Mouse (Mus musculus) lung, postnatal 25 days (tissue): ENCODE measurements around the gene Sbk3.

Source experiments
- DNase-seq: peaks from one replicate; pipeline ENCODE4 v3.0.0; 2022; ENCODE audit warnings: low spot score

Gene Sbk3

DNA sequence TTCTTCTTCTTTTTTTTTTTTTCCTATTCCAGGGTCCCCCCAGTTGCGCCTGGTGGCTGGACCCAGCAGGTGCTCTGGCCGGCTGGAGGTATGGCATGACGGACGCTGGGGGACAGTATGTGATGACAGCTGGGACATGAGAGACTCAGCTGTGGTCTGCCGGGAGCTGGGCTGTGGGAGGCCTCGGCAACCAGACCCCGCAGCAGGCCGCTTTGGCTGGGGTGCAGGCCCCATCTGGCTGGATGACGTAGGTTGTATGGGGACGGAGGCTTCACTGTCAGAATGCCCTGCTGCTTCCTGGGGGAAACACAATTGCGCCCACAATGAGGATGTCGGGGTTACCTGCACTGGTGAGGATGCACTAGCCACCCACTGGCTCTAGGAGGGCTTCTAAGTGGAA, 37.9 kb downstream of the Sbk3 start:
- DNase-seq = no peak

DNA sequence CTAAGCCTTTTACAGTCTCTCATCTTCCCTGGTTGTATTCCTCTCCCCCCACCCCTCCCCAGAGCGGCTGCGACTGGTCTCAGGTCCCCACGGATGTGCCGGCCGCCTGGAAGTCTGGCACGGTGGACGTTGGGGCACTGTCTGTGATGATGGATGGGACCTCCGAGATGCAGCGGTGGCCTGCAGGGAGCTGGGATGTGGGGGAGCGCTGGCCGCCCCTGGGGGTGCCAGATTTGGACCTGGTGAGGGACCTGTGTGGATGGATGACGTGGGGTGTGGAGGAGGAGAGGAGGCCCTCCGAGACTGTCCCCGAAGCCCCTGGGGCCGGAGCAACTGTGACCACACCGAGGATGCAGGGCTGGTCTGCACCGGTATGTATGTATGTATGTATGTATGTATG, 42.6 kb downstream of the Sbk3 start:
- DNase-seq = no peak

DNA sequence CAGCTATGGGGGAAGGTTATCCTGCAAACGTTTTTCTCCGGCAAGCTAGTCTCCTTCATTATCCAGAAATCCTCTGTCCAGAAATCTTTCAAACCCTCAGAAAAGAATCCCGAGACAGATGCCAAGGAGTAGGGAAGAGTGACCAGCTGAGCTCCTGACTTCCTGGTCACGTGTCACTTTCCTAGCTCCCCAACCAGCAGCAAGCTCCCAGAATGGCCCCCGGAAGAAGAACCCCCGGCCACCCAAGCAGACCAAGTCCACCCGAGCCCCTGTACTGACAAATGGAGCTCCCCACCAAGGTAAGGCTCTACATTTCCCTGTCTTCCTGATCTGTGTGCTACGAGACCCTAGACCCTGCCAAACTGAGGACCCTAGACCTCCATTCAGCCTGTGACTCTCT, 43.3 kb downstream of the Sbk3 start:
- no peak for DNase-seq

GRCm38 (mm10) chr7:4926849-4927248, 44.1 kb downstream of the Sbk3 start:
- no peak for DNase-seq

DNA sequence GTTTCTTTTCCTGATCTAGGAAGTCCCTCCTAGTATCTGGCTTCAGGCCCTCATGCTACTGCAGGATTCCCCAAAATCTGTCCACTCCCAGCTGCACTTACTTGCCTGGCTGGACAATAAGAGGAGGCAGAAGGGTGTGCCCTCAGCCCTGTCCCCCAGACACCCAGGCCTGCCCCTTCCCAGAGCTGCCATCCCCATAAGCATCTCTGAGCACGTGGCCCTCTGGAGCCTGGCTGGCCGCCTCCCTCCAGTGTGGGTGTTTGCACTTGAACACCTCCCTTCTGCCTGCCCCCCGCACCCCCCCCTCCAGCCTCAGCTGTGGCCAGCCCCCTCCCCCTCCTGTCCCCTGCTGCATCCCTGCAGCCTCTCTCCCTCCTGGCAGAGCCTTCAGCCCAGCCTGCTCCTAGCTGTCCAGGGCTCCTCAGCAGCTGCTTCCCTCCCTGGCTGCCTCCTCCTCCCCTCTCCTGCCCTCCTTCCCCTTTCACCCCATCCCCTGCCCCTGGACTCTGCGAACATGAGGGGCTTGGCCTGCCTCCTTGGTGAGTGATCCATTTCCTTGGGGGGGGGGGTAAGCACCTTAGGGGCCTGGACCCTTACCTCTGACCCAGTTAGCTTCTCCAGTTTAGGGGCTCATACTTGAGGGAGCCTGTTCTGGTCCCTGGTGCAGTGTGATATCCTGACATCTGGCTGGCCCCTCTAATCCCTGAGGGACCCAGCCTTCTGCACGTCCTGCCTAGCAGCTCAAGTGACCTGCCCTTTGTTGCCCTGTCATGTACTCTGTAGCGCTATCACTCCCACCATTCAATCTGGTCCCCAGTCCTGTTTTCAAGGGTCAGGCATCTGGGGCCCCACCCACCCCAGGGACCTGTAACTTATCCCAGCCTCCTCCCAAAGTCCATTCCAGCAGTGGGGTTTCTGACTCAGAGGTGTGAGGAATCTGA, 45.3 kb downstream of the Sbk3 start, which contains the start of gene Ssc5d:
TSS of gene Ssc5d (plus strand) at position 345 of the 941 bp plus-strand sequence.
- DNase-seq = no peak

- DNase-seq = peak; percentile 42
Measured at GRCm38 (mm10) chr7:4924891-4925301, 46.1 kb downstream of the Sbk3 start.

DNA sequence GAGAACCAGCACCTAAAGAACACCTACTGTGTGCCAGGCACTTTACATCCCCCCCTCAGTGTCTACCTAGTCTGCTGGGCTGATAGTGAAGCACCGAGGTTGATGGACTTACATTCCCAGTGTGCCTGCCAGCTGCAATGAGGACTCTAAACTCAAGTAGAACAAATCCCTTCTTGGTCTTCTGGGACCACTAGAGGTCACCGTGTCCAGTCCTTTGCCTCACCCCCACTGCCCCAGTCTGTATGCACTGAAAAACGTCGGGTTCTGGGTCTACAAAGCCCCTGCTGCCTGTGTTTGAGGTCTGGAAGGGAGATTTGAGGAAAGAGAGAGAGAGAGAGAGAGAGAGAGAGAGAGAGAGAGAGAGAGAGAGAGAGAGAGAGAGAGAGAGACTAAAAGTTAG, 46.5 kb downstream of the Sbk3 start:
- DNase-seq = no peak

- no peak for DNase-seq
Measured at GRCm38 (mm10) chr7:4923586-4924364, 47.2 kb downstream of the Sbk3 start.

DNA sequence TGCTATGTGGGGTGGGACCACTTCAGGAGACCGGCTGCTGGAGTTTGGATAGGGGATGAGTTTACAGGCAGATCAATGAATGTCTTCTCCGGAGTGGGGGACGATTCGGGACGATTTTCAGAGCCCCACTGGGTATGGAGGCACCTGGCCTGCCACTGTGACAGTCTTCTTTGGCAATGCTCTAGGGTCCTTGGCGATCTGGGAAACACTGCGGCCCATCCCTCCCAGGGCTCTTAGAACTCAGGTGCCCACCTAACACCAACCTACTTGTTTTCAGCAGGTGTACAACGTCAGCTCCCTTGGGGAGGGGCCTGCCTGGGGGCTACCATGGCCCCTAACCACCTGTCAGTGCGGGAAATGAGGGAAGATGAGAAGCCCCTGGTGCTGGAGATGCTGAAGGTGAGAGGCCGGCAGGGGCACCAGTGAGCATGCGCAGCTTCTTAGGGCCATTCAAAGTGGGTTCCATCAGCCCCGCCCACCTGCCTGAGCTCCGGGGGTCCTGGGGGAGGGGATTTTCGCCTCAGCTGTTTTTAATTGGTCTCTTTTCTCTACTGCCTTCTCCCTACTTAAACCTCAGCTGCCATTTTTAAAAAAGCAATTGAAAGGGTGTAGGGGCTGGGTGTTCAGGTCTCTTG, 47.9 kb downstream of the Sbk3 start:
- DNase-seq = no peak

- peak; percentile 48 for DNase-seq
Measured at GRCm38 (mm10) chr7:4922508-4922907, 48.5 kb downstream of the Sbk3 start.

- no peak for DNase-seq
Measured at GRCm38 (mm10) chr7:4921824-4922482, 49.0 kb downstream of the Sbk3 start, which contains the start of gene Nat14. Gene Nat14, plus strand, starts transcription at chr7:4922028.

DNA sequence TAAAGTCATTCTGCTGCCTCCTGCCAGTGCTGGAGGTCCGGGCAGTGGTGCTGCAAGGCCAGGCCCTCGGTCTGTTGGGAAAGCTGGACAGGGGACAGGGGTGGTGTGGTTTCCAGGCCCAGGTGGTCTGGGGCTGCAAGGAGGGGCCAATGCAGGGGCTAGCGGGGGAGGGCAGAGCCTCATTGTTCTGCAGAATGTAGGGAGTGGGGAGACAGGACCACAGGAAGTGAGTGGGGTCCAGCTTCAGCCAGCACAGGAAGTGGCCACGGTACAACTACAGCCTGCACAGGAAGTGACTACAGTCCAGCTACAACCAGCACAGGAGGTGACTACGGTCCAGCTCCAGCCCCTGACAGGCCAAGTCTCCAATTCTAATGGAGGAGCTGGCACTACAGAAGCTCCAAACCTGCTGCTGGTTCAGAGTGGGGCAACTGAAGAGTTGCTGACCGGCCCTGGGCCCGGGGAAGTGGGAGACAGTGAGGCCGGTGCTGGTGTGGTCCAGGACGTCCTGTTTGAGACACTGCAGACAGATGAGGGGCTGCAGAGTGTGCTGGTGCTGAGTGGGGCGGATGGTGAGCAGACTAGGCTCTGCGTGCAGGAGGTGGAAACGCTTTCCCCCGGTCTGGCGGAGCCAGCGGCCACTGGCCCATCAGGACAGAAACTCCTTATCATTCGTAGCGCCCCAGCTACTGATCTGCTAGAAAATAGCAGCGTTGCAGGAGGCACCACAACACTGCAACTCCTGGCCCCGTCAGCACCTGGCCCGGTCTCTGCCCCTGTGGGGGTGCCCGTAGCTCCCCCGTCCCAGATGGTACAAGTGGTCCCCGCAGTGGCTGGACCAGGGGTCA, 49.8 kb downstream of the Sbk3 start:
- DNase-seq = no peak

DNA sequence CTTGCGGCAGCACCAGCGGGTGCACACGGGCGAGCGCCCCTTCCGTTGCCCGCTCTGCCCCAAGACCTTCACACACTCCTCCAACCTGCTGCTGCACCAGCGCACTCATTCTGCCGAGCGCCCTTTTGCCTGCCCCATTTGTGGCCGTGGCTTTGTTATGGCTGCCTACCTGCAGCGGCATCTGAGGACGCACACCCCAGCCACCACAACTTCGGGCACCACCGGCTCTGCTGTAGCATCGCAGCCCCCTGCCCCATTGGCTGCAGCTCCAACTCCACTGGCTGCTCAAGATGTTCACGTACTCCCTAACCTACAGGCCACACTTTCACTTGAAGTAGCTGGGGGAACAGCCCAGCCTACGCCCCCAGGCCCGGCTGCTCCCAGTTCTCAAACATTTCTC, 50.5 kb downstream of the Sbk3 start:
- no peak for DNase-seq

- DNase-seq = no peak
Measured at GRCm38 (mm10) chr7:4919971-4920370, 51.0 kb downstream of the Sbk3 start.

- DNase-seq = no peak
Measured at GRCm38 (mm10) chr7:4919096-4919495, 51.9 kb downstream of the Sbk3 start.

GRCm38 (mm10) chr7:4918681-4919080, 52.3 kb downstream of the Sbk3 start:
- no peak for DNase-seq

GRCm38 (mm10) chr7:4917494-4917893, 53.5 kb downstream of the Sbk3 start:
- no peak for DNase-seq

DNA sequence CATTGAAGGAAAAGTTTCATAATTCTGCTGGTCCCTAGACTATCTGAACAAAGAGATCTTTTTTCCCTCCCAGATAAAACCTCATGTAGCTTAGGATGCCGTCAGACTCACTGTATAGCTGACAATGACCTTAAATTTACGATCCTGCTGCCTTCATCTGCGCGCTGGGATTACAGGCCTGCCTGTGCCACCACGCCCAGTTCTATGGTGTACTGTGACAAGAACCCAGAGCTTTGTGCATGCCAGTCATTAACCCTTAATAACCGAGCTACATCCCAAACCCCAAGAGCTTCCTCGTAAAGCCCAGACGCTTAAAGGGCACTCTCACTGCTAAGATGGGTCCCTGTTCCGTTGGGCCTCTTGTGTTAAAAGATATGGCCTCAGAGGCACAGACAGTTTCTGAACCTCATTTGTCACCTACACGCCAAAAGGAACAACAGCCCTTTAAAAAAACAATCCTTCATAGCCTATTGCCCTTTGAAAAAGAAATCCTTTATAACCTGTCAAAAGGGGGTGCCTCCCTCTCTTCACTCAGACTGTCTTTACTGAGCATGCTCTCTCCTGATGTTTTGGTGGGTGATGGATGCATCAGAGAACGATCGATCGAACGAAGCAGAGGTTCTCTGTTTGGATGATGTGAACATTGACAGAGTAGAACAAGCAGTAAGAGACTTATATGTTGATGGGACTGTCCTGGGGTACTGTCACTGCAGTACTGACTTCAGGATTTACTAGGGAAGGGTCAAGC, 55.1 kb downstream of the Sbk3 start:
- no peak for DNase-seq
